Mouse (Mus musculus) liver, adult 2 months (tissue): ENCODE results near the gene Nav2. TPM values are rescaled to one million over a fixed set of nuclear protein-coding genes. Genes with fewer than 3 reads are reported as not detected.

Experiments
- DNase-seq: peaks from one replicate; pipeline ENCODE4 v3.0.0-alpha.2; 2011; ENCODE audit warnings: low read depth, low spot score; ENCODE audit errors: extremely low read depth
- H3K27ac ChIP-seq: fragments of 200-500 bp; replicated peaks from 2 replicates; pipeline ENCODE4 v1.5.1; 2012; ENCODE audit warnings: low read depth, mild to moderate bottlenecking, control low read depth, inconsistent platforms, low read length; ENCODE audit not compliant: insufficient read depth
- H3K27me3 ChIP-seq: fragments of 200-500 bp; 2 replicates; pipeline ENCODE4 v1.6.1; 2012; ENCODE audit warnings: mild to moderate bottlenecking, moderate library complexity, low read length, inconsistent platforms; ENCODE audit not compliant: control insufficient read depth, insufficient read depth
- H3K36me3 ChIP-seq: fragments of 200-500 bp; 2 replicates; pipeline ENCODE4 v1.6.1; 2012; ENCODE audit warnings: low read length, inconsistent platforms; ENCODE audit not compliant: control insufficient read depth, insufficient read depth
- H3K4me1 ChIP-seq: fragments of 200-500 bp; 2 replicates; pipeline ENCODE4 v1.6.1; 2011; ENCODE audit warnings: low read length; ENCODE audit not compliant: control insufficient read depth, insufficient read depth
- H3K4me3 ChIP-seq: fragments of 200-500 bp; 2 replicates; pipeline ENCODE4 v1.5.1; 2011; ENCODE audit warnings: low read depth, mild to moderate bottlenecking, control low read depth, low read length, moderate library complexity; ENCODE audit not compliant: insufficient read depth
- H3K79me2 ChIP-seq: fragments of 200-500 bp; 2 replicates; pipeline ENCODE4 v1.6.1; 2012; ENCODE audit warnings: inconsistent platforms, mild to moderate bottlenecking, low read length, moderate library complexity; ENCODE audit not compliant: control insufficient read depth, insufficient read depth
- H3K9ac ChIP-seq: fragments of 200-500 bp; 2 replicates; pipeline ENCODE4 v1.6.1; 2012; ENCODE audit warnings: low read depth, mild to moderate bottlenecking, control low read depth, inconsistent platforms, low read length
- CTCF ChIP-seq: fragments of 200-500 bp; IDR thresholded peaks from 2 replicates; pipeline ENCODE4 v1.5.1; 2011; ENCODE audit warnings: low read depth, low read length, control low read depth
- POLR2A ChIP-seq: fragments of 200-500 bp; IDR thresholded peaks from 2 replicates; pipeline ENCODE4 v1.6.1; 2011; ENCODE audit warnings: low read length, control low read depth; ENCODE audit not compliant: insufficient read depth; ENCODE audit errors: extremely low read depth
- WGBS: fragments of 180-500 bp; shearing (Covaris S2); methylation state at CpG from one replicate; pipeline ENCODE4 v1.1.7; 2018; 5-methylcytosine and 5-hydroxymethylcytosine counted together
- polyA plus RNA-seq: library from polyadenylated mRNA; depleted of rRNA; stranded (reverse); fragments of >200 nt; gene quantifications from 2 replicates; pipeline ENCODE4 v1.2.3, GENCODE M21; 2012
- total RNA-seq: library from RNA; depleted of rRNA; stranded (reverse); fragments of >200 nt; gene quantifications from 2 replicates; pipeline ENCODE4 v1.2.3, GENCODE M21; 2014

The Nav2 gene
- total and polyA plus RNA-seq, 2 experiments, result 11.1 to 17.6 TPM

DNA sequence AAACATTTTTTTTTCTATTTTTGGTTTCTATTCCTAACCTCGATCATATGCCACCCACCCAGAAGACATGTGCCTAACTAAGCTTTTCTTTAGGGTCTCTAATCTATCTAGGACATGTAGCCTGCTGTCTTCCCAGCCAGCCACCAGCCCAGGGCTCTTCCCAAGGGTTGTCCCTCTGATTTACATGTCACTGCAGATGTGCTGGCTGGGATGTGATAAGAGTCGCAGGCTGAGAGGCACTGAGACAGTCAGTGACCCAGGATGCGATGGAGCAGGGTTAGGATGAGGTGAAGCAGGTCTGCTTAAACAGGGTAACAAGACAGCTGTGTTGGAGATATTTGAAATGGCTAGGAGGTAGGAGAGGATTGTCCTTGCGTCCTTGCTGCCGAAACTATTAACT, 401.2 kb downstream of the Nav2 start:
- H3K4me1 ChIP-seq, result no peaks in the 10 kb centered on the region
- H3K36me3 ChIP-seq, result no peaks in the 10 kb centered on the region
- H3K79me2 ChIP-seq, result no peaks in the 10 kb centered on the region
- no peak overlapping the region for H3K4me3 ChIP-seq
- H3K27ac ChIP-seq, result no peak overlapping the region
- no peak overlapping the region for H3K9ac ChIP-seq
- no peak for TF ChIP-seq POLR2A
- no peak for TF ChIP-seq CTCF
- H3K27me3 ChIP-seq, result no peaks in the 10 kb centered on the region
- no peak for DNase-seq
- WGBS, result 81% methylated on average over 5 of the region's 5 CpGs

DNA sequence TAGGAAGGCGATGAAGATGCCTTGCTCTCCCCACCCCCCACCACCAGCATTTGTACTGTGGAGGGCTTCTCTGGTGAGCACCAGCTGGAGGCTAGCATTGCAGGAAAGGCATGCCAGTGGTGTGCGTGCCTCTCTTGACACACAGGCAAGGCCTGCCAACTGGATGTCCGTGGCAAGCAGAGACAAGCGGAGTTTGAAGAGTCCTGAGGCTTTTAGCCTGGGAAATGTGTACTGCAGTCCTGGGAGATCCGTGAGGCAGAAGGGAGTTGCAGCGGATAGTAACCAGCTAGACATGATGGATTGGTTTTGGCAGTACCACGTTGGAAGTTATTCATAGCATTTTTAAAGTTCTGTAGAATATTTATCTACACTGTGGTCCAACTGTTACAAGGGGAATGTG, 405.4 kb downstream of the Nav2 start:
- Histone ChIP-seq H3K4me1 (no peaks in the 10 kb centered on the region), H3K4me3 (no peak overlapping the region), H3K27ac (no peak overlapping the region), H3K36me3 (no peaks in the 10 kb centered on the region), H3K9ac (no peak overlapping the region), H3K27me3 (no peaks in the 10 kb centered on the region), H3K79me2 (no peaks in the 10 kb centered on the region)
- no peak for DNase-seq
- 46% methylated on average over 7 of the region's 7 CpGs for WGBS
- TF ChIP-seq CTCF (no peak), POLR2A (no peak)

DNA sequence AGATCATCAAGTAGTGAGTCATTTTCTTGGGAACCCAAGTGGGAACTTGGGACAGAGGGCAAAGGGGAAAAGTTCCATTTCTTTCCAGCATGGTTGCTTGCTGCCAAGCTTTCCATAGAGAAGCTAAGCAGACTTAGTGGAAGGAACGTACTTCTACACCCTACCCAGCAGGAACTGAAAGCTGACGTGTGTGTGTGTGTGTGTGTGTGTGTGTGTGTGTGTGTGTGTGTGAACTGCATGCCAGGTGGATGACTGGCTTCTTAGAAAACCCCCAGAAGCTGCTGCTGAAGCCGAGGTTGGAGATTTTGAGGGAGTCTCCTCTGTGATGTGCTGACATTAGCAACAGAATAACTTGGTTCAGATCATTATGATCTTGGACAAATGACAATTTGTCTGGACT, 406.5 kb downstream of the Nav2 start:
- 67% methylated on average over 3 of the region's 3 CpGs for WGBS
- Histone ChIP-seq H3K27me3 (no peaks in the 10 kb centered on the region), H3K9ac (no peak overlapping the region), H3K79me2 (no peaks in the 10 kb centered on the region), H3K4me3 (no peak overlapping the region), H3K36me3 (no peaks in the 10 kb centered on the region), H3K27ac (no peak overlapping the region), H3K4me1 (no peaks in the 10 kb centered on the region)
- TF ChIP-seq CTCF (no peak), POLR2A (no peak)
- no peak for DNase-seq

DNA sequence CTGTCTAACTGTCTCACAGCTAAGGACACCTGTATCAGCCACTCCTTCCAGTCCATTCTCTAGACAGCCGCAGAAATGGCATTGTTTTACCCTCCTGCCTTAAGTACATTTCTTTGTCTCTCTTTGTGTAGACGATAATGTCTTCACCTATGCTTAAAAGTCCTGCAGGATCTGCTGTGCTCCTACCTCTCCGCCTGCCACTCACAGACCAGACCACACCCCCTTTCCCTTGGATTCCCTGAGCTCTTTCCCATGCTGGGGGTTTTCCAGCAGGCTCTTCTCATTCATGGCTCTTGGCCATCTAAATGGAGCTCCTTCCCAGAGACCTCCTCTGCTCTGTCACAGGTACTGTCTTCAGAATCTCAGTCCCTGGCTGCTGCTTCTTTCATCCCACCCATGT, 408.1 kb downstream of the Nav2 start:
- Histone ChIP-seq H3K9ac (no peak overlapping the region), H3K36me3 (no peaks in the 10 kb centered on the region), H3K79me2 (no peaks in the 10 kb centered on the region), H3K4me1 (no peaks in the 10 kb centered on the region), H3K27me3 (no peaks in the 10 kb centered on the region), H3K4me3 (no peak overlapping the region), H3K27ac (no peak overlapping the region)
- DNase-seq, result no peak
- TF ChIP-seq POLR2A, result no peak
- TF ChIP-seq CTCF, result no peak
- WGBS, result 80% methylated on average over 3 of the region's 3 CpGs

DNA sequence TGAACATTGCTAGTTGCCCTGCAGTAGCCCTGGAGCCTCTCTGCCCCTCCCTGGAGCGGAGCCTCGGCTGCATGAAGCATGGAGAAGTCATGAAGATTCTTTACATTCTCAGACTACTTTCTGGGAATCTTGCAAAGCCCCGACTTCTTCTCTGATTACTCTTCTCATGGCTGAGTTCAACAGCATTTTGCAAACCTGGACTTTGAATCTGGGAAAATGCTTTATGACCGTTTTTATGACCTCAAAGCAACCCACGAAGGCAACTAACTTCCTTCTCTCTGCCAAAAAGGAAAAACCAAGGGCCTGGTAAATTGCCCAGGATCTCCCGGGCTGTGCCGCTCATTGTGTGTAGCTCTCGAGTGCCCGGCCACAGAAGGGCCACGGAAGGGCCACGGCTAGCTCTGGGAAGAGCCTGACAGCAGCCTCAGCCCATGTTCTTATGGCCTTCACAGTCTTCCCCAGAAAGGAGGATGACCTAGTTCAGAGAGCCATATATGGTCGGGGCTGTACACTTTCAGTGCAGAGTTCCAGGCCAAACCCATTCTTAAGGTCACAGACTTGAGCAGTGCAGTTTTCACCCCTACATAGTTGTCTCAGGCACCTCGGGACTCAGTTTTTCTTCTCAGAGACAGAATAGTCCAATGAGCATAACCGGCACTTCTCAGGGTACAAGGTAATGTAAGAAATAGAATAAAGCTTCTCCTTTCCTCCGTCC, 409.8 kb downstream of the Nav2 start:
- Histone ChIP-seq H3K27ac (no peak overlapping the region), H3K27me3 (no peaks in the 10 kb centered on the region), H3K4me3 (no peak overlapping the region), H3K9ac (no peak overlapping the region), H3K79me2 (no peaks in the 10 kb centered on the region), H3K4me1 (no peaks in the 10 kb centered on the region), H3K36me3 (no peaks in the 10 kb centered on the region)
- TF ChIP-seq POLR2A (no peak), CTCF (no peak)
- 79% methylated on average over 15 of the region's 15 CpGs for WGBS
- no peak for DNase-seq

DNA sequence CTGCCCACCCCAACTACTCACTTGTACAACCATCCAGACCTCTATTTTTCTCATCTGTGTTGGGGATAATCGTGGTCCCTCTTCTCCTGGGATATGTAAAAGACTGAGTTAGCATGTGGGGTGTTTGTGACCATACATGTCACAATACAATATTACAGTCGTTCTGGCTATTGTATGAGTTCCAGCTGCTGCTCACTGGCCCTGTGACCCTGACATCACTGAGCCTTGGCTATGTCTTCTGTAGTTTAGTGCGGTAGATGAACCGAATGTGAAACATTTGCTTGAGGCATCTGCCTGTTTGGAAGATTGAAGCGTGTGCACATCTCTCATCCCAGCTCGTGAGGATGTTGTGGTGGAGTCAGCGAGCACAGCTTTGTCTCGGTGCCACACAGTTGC, 410.4 kb downstream of the Nav2 start:
- no peak overlapping the region for H3K9ac ChIP-seq
- TF ChIP-seq POLR2A (no peak), CTCF (no peak)
- no peaks in the 10 kb centered on the region for H3K27me3 ChIP-seq
- H3K36me3 ChIP-seq, result no peaks in the 10 kb centered on the region
- no peaks in the 10 kb centered on the region for H3K79me2 ChIP-seq
- no peak for DNase-seq
- no peak overlapping the region for H3K4me3 ChIP-seq
- no peak overlapping the region for H3K27ac ChIP-seq
- H3K4me1 ChIP-seq, result no peaks in the 10 kb centered on the region
- WGBS, result 90% methylated on average over 8 of the region's 8 CpGs
